Mouse (Mus musculus): ENCODE measurements around the gene Wdfy3.

GRCm38 (mm10) chr5:101948641-101949040 lies 121.1 kb downstream of the Wdfy3 start:
- TF ChIP-seq EP300 (IDR thresholded peaks at IDR 0.05; ENCODE audit: low read depth) (no peak), CTCF (IDR thresholded peaks at IDR 0.05; ENCODE audit: low read depth) (no peak)
